Mouse (Mus musculus) MEL (cell line): ENCODE measurements around the gene Mmp23.
"Not testable (repeated sequence)": the region's sequence is repeated elsewhere in the genome, so short reads cannot be mapped to it uniquely, and the experiment has no call there.

ENCODE experiments used
- CTCF ChIP-seq, 3 experiments: IDR thresholded peaks in 2 of 3; conservative IDR thresholded peaks in 1 of 3; 2 replicates each; pipeline ENCODE4 v1.5.1; 2011 to 2012; ENCODE audit warnings: low read length in 3 of 3, low read depth in 2 of 3, mild to moderate bottlenecking in 2 of 3, improper control_type of control experiment in 1 of 3, inconsistent platforms in 1 of 3, mixed read lengths in 1 of 3, moderate library complexity in 1 of 3; ENCODE audit not compliant: control insufficient read depth in 1 of 3, insufficient read depth in 1 of 3, poor library complexity in 1 of 3, severe bottlenecking in 1 of 3
- MAFK ChIP-seq: IDR thresholded peaks from 2 replicates; pipeline ENCODE4 v1.6.1; 2011; ENCODE audit warnings: low read depth, mild to moderate bottlenecking, low read length, improper control_type of control experiment, borderline replicate concordance
- RCOR1 ChIP-seq: IDR thresholded peaks from 2 replicates; pipeline ENCODE4 v1.6.1; 2012; ENCODE audit warnings: low read depth, mild to moderate bottlenecking, inconsistent platforms, low read length, improper control_type of control experiment
- ZC3H11A ChIP-seq: IDR thresholded peaks from 2 replicates; pipeline ENCODE4 v1.6.1; 2012; ENCODE audit warnings: low read depth, mild to moderate bottlenecking, inconsistent platforms, low read length, improper control_type of control experiment

DNA sequence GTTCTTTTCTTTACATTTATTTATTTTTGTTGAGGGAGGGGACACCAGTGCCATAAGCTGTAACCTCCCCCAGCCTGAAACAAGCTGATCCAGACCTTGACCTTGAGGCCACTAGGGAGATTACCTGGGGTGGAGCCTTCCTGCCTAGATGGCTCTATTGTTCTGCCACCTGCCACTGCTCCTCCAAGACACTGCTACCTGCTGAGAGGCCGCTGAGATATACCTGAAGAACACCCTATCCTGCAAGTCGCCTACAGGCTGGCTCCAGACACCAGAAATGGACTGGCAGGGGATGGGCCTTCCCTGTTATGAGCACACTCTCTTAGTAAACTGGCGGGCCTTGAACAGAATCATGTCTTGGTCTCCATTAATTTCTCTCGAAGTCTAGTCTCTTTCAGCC lies 17.1 kb upstream of the Mmp23 start:
- TF ChIP-seq MAFK; ZC3H11A; RCOR1; CTCF (IDR thresholded peaks at IDR 0.05 in 2 of 3, conservative IDR thresholded peaks at IDR 0.05 in 1 of 3; ENCODE audit: control insufficient read depth in 1 of 3, insufficient read depth in 1 of 3, low read depth in 2 of 3, low read length in 3 of 3, poor library complexity in 1 of 3, severe bottlenecking in 1 of 3): not testable (repeated sequence)
